Mouse (Mus musculus) cerebellum, postnatal 25 days (tissue): ENCODE results near the gene Dcx.

Experiments
- DNase-seq, 2 experiments: peaks; one replicate each; pipeline ENCODE4 v3.0.0; 2021; ENCODE audit warnings: mixed read lengths in 2 of 2

Dcx gene

GRCm38 (mm10) chrX:143932958-143933357, at the start of gene Dcx:
Gene Dcx, minus strand, starts transcription at chrX:143933311.
- DNase-seq: peak; percentile 14 to 34

- DNase-seq: no peak
Observed at GRCm38 (mm10) chrX:143966249-143966648, 33.1 kb upstream of the Dcx start.

GRCm38 (mm10) chrX:143933671-143934070, 560 bp upstream of the Dcx start:
- DNase-seq: no peak

GRCm38 (mm10) chrX:143932530-143932929, 581 bp downstream of the Dcx start:
- DNase-seq: no peak

- DNase-seq: peak in 1 of 2 experiments; percentile 4
Observed at GRCm38 (mm10) chrX:143931400-143932185, 1.5 kb downstream of the Dcx start.

- DNase-seq: no peak
Observed at GRCm38 (mm10) chrX:143922070-143922469, 11.0 kb downstream of the Dcx start.

GRCm38 (mm10) chrX:143906699-143907471, 26.2 kb downstream of the Dcx start:
- DNase-seq: no peak

- no peak for DNase-seq
Observed at GRCm38 (mm10) chrX:143904689-143905088, 28.4 kb downstream of the Dcx start.

- no peak for DNase-seq
Observed at GRCm38 (mm10) chrX:143902300-143902699, 30.8 kb downstream of the Dcx start.

- peak; percentile 33 to 34 for DNase-seq
Observed at GRCm38 (mm10) chrX:143897363-143898285, 35.5 kb downstream of the Dcx start.

- DNase-seq: no peak
Observed at GRCm38 (mm10) chrX:143896936-143897335, 36.2 kb downstream of the Dcx start.

GRCm38 (mm10) chrX:143893180-143893579, 39.9 kb downstream of the Dcx start:
- DNase-seq: no peak

- DNase-seq: no peak
Observed at GRCm38 (mm10) chrX:143885765-143886164, 47.3 kb downstream of the Dcx start.

GRCm38 (mm10) chrX:143884953-143885352, 48.2 kb downstream of the Dcx start:
- no peak for DNase-seq

- DNase-seq: peak; percentile 38 to 65
Observed at GRCm38 (mm10) chrX:143884299-143884698, 48.8 kb downstream of the Dcx start.

- no peak for DNase-seq
Observed at GRCm38 (mm10) chrX:143881806-143882468, 51.2 kb downstream of the Dcx start.

- DNase-seq: no peak
Observed at GRCm38 (mm10) chrX:143879631-143880030, 53.5 kb downstream of the Dcx start.

GRCm38 (mm10) chrX:143867129-143867664, 65.9 kb downstream of the Dcx start:
- DNase-seq: no peak

GRCm38 (mm10) chrX:143851351-143851750, 81.8 kb downstream of the Dcx start:
- DNase-seq: no peak

- no peak for DNase-seq
Observed at GRCm38 (mm10) chrX:143849969-143850368, 83.1 kb downstream of the Dcx start.

- DNase-seq: no peak
Observed at GRCm38 (mm10) chrX:143846637-143847036, 86.5 kb downstream of the Dcx start.

- no peak for DNase-seq
Observed at GRCm38 (mm10) chrX:143827212-143827611, 105.9 kb downstream of the Dcx start, which contains the start of gene Capn6. Gene Capn6, minus strand, starts transcription at chrX:143827414.
